Mouse (Mus musculus): ENCODE results near the gene Fbrs.
"Not testable (repeated sequence)": the region's sequence is repeated elsewhere in the genome, so short reads cannot be mapped to it uniquely, and the experiment has no call there.

Fbrs gene

GRCm38 (mm10) chr7:127478635-127479317 is at the start of gene Fbrs:
Gene Fbrs, plus strand, starts transcription at chr7:127479199.
- peak; percentile 92 for DNase-seq (ENCODE audit: low read depth, low spot score)

GRCm38 (mm10) chr7:127435206-127435605 is 43.8 kb upstream of the Fbrs start:
- DNase-seq (ENCODE audit: low read depth, low spot score), result no peak

DNA sequence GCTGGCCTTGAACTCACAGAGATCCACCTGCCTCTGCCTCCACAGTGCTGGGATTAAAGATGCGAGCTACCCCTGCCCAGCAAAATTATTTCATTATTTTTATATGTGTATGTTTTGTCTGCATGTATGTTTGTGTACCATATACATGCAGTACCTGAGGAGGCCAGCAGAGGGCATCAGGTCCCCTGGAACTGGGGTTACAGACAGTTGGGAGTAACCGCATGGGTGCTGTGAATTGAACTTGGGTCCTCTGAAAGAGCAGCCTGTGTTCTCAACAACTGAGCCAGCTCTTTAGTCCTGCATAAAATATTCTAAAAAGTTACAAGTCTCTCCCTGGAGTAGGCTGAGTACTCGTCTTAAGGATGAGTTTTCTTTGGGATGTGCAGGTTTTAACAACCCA is 41.3 kb upstream of the Fbrs start:
- peak; percentile 65 for DNase-seq (ENCODE audit: low read depth, low spot score)

DNA sequence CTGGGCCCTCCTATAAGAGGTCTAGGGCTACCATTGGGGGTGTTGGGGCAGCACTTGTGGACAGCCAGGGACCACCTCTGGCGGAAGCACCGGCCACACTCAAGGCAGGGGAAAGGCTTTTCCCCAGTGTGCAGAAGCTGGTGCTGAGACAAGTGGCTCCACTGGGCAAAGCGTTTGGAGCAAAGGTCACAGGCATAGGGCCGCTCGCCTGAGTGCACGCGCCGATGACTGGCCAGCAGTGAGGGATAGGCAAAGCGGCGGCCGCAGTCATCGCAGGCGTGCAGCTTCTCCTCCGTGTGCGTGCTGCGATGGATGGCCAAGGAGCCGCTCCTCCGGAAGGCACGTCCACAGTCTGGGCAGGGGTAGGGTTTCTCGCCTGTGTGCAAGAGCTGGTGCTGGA is 35.0 kb upstream of the Fbrs start:
- no peak for DNase-seq (ENCODE audit: low read depth, low spot score)

- peak; percentile 97 for DNase-seq (ENCODE audit: low read depth, low spot score)
Measured at GRCm38 (mm10) chr7:127448521-127449300, 30.3 kb upstream of the Fbrs start, which contains the start of gene Zfp689. Gene Zfp689, minus strand, starts transcription at chr7:127449158.

GRCm38 (mm10) chr7:127449966-127450365 is 29.0 kb upstream of the Fbrs start:
- DNase-seq (ENCODE audit: low read depth, low spot score), result no peak

DNA sequence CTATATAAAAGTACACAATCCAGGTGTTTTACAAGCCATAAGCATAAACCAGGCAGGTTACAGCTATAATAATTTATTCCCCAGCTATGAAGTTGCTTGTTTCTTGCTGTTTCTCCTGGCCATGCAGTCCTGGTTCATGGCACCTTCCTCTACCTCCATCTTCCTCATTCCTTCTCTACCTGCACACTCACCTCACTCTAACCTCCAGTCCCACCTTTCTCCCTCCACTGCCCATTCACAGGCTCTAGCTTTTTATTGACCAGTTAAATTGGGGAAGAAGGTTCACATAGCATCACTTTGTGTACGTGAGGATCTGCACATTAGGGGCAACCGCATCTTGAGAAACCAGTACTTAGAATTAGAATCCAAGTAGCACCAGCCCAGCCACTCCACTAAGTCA is 25.9 kb upstream of the Fbrs start:
- no peak for DNase-seq (ENCODE audit: low read depth, low spot score)

- DNase-seq (ENCODE audit: low read depth, low spot score), result peak; percentile 81
Measured at GRCm38 (mm10) chr7:127454905-127455304, 24.1 kb upstream of the Fbrs start.

- DNase-seq (ENCODE audit: low read depth, low spot score), result peak; percentile 65
Measured at GRCm38 (mm10) chr7:127458371-127459122, 20.5 kb upstream of the Fbrs start.

GRCm38 (mm10) chr7:127459311-127459710 is 19.7 kb upstream of the Fbrs start, which contains the start of gene Prr14:
Gene Prr14, plus strand, starts transcription at chr7:127459611.
- not testable (repeated sequence) for DNase-seq (ENCODE audit: low read depth, low spot score)

GRCm38 (mm10) chr7:127465191-127465590 is 13.8 kb upstream of the Fbrs start:
- DNase-seq (ENCODE audit: low read depth, low spot score), result peak; percentile 85

DNA sequence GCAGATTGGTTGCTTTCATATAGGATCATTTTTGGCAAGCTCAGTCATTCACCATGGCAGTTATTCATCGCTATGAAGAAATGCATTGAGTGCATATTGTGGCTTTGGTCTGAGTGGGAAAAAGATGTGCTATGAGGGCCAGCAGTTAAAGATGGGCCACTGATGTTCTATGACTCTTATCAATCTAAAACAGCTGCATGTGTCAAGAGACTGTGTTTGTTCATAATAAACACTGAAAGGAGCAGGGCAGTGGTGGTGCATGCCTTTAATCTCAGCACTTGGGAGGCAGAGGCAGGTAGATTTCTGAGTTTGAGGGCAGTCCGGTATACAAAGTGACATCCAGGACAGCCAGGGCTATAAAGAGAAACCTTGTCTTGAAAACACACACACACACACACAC is 13.3 kb upstream of the Fbrs start:
- DNase-seq (ENCODE audit: low read depth, low spot score), result not testable (repeated sequence)

DNA sequence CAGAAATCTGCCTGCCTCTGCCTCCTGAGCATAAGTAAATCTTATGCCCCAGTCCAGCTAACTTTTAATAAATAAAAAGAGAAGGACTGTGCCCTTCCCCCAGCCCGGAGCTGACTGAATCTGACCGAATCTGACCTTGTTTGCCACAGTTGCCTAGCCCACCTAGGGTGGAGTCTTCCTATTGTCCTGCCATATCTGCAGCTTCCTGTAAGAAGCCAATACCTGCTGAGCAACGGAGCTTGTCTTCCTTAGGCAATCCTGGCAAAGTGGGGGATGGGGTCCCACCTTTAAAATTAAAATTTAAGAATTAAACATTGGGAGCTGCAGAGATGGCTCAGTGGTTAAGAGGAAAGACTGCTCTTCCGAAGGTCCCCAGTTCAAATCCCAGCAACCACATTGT is 12.4 kb upstream of the Fbrs start:
- peak; percentile 83 for DNase-seq (ENCODE audit: low read depth, low spot score)

DNA sequence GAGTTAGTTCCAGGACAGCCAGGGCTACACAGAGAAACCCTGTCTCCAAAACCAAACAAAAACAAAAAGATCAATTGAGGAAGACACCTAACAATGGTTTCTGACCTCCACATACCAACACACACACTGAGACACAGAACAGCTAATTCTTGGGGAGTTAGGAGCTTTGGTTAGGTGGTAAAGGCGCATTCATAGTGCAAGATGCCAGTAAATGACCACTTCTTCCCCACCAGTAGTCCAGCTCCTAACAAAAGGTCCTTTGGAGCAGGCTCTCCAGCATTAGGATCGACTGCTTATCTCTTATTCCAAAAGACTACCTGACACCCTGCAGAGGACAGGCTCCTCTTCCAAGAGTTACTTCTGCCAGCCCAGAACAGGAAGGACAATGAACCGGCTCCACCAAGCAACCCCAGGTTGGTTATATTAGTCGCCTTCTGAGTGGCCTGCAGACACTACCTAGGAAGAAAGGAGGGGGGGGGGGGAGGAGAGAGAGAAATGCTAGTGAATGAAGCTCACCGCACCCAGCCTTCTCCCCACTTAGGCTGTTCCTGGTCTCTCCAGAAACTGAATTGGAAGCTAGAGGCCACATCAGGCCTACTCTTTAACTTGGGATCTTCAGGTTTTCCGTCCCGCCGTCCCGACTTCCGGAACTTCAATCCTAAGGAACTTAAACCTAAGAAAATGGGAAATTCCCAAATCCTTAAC is 8.8 kb upstream of the Fbrs start:
- DNase-seq (ENCODE audit: low read depth, low spot score), result peak; percentile 51

GRCm38 (mm10) chr7:127470743-127471645 is 8.0 kb upstream of the Fbrs start:
- DNase-seq (ENCODE audit: low read depth, low spot score), result peak; percentile 98

GRCm38 (mm10) chr7:127471646-127472010 is 7.4 kb upstream of the Fbrs start:
- DNase-seq (ENCODE audit: low read depth, low spot score), result no peak

- peak; percentile 25 for DNase-seq (ENCODE audit: low read depth, low spot score)
Measured at GRCm38 (mm10) chr7:127472060-127472459, 6.9 kb upstream of the Fbrs start.

- peak; percentile 55 for DNase-seq (ENCODE audit: low read depth, low spot score)
Measured at GRCm38 (mm10) chr7:127473705-127474104, 5.3 kb upstream of the Fbrs start.

- DNase-seq (ENCODE audit: low read depth, low spot score), result no peak
Measured at GRCm38 (mm10) chr7:127474378-127475070, 4.5 kb upstream of the Fbrs start.

DNA sequence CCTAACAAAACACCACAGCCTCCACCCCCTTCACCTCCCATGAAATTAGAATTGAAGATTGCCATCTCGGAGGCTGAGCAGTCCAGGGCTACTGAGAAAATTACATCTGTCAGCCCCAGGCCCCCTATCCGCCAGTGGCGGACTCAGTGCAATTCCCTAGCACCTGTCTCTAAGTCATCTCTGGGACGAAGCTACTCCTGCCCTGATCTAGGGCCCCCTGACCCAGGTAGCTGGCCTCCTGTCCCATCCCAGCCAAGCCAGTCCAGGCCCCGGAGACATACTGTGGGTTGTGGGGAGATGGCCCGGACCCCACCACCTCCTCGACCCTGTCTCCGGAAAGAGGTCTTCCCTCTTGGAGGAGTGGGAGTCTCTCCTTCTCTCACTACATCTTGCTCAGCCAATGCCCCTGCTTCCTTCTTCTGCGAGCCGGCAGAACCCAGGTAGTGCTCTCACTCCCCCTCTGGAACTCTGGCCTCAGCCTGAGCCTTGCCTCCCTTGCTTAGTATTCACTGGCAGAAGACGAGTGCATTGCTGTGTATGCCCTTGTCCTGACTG is 3.7 kb upstream of the Fbrs start:
- DNase-seq (ENCODE audit: low read depth, low spot score), result no peak

Measured in ZHBTc4 (cell line).